Mouse (Mus musculus) limb, embryonic 12.5 days (tissue): ENCODE results near the gene Cdk8. TPM values are rescaled to one million over a fixed set of nuclear protein-coding genes. Genes with fewer than 3 reads are reported as not detected.

Experiments used
- ATAC-seq: fragments of 200-750 bp; cut with Nextera tagmentation; 2 replicates; pipeline ENCODE4 v1.8.0; 2017; ENCODE audit warnings: low read depth, moderate TSS enrichment; ENCODE audit not compliant: insufficient number of reproducible peaks, insufficient read depth, low FRiP score, low TSS enrichment
- H3K27ac ChIP-seq: fragments of 300-500 bp; sonication (generic); 2 replicates; pipeline ENCODE4 v1.5.1; 2016; ENCODE audit warnings: mild to moderate bottlenecking, moderate library complexity
- H3K27me3 ChIP-seq: fragments of 300-500 bp; sonication (generic); 2 replicates; pipeline ENCODE4 v1.6.1; 2016; ENCODE audit warnings: mild to moderate bottlenecking, moderate library complexity
- H3K36me3 ChIP-seq: fragments of 300-500 bp; sonication (generic); 2 replicates; pipeline ENCODE4 v1.6.1; 2016; ENCODE audit warnings: mild to moderate bottlenecking, moderate library complexity
- H3K4me1 ChIP-seq: fragments of 300-500 bp; sonication (generic); replicated peaks from 2 replicates; pipeline ENCODE4 v1.6.1; 2016
- H3K4me2 ChIP-seq: fragments of 300-500 bp; sonication (generic); 2 replicates; pipeline ENCODE4 v1.6.1; 2016; ENCODE audit warnings: mild to moderate bottlenecking, moderate library complexity
- H3K4me3 ChIP-seq: fragments of 300-500 bp; sonication (generic); replicated peaks from 2 replicates; pipeline ENCODE4 v1.5.1; 2016; ENCODE audit warnings: mild to moderate bottlenecking
- H3K9ac ChIP-seq: fragments of 300-500 bp; sonication (generic); replicated peaks from 2 replicates; pipeline ENCODE4 v1.6.1; 2016; ENCODE audit warnings: mild to moderate bottlenecking, moderate library complexity
- H3K9me3 ChIP-seq: fragments of 300-500 bp; sonication (generic); 2 replicates; pipeline ENCODE4 v1.6.1; 2016; ENCODE audit warnings: mild to moderate bottlenecking, moderate library complexity
- WGBS: fragments of 180-500 bp; shearing (Covaris S2); methylation state at CpG from one replicate; pipeline ENCODE4 v1.1.7; 2016; 5-methylcytosine and 5-hydroxymethylcytosine counted together
- polyA plus RNA-seq: library from polyadenylated mRNA; unstranded; fragments of >200 nt; fragmentation: Nextera tagmentation; extraction: Ambion mirVana; gene quantifications from 2 replicates; pipeline ENCODE4 v1.2.1, GENCODE M21; 2016

The Cdk8 gene
- polyA plus RNA-seq, 1 experiment from 2014 or later = 31.3 TPM

DNA sequence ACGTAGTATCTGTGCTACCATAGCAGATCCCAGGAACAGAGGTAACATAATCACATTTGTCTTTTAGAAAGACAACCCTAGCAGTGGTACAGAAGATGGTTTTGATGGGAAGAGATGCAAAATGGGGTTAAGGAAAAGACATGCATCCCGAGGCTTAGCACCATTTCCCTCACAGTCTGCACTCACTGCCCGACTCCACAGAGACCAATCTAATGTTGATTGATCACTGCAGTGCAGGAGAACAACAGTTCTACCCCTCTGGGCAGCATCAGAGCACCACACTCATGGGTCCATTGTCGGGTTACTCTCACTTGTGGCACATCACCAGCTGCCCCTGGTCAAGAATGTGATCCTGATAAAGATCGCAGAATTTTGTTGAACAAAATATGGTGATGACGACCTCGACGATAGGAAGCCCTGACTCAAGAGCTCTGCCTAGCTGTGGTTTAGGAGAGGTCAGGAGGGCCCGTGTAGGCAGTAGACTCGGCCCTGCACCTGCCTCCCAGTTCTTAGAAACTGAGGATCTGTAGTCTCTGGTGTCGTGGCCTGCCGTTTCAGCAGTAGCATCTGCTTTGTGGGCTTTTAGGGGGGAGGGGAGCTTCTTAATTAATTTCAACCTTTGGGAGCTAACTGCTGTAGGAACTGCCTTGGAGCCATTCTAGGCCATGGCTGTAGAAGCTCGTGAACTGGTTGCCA, 51.0 kb downstream of the Cdk8 start:
- Histone ChIP-seq H3K36me3 (peaks cover 53% of the 10 kb centered on the region), H3K27me3 (no peaks in the 10 kb centered on the region), H3K9me3 (no peaks in the 10 kb centered on the region), H3K4me2 (no peak overlapping the region), H3K27ac (no peak overlapping the region), H3K4me3 (no peak overlapping the region), H3K9ac (no peak overlapping the region), H3K4me1 (no peaks in the 10 kb centered on the region)
- WGBS = 75% methylated on average over 13 of the region's 13 CpGs
- ATAC-seq = no peak

- H3K27ac ChIP-seq = no peak overlapping the region
- no peaks in the 10 kb centered on the region for H3K27me3 ChIP-seq
- H3K9me3 ChIP-seq = no peaks in the 10 kb centered on the region
- peaks cover 59% of the 10 kb centered on the region for H3K36me3 ChIP-seq
- no peak overlapping the region for H3K4me3 ChIP-seq
- H3K4me1 ChIP-seq = no peaks in the 10 kb centered on the region
- 90% methylated on average over 6 of the region's 6 CpGs for WGBS
- H3K4me2 ChIP-seq = no peak overlapping the region
- H3K9ac ChIP-seq = no peak overlapping the region
- ATAC-seq = no peak
Observed at GRCm38 (mm10) chr5:146283899-146284298, 52.9 kb downstream of the Cdk8 start.

DNA sequence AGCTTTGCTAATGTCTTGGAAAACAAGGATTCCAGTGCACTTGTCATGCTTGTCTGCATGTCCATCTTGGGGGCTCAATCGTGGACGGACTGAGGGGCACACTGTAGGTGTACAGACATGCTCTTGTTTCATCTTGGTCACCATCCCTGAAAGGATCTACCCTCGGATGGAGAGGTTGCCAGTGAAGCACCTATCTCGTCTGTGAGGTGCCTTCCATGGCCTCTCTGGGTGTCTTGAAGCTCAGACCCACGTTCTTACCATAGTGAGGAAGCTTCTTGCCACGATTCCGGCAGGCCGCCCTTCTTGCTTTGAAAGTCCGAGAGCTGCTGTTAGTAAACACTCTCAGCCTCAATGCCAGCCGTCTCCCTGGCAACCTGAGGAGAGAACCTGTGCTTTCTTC, 56.4 kb downstream of the Cdk8 start:
- no peak overlapping the region for H3K27ac ChIP-seq
- ATAC-seq = no peak
- H3K27me3 ChIP-seq = no peaks in the 10 kb centered on the region
- no peaks in the 10 kb centered on the region for H3K4me1 ChIP-seq
- H3K36me3 ChIP-seq = peaks cover 66% of the 10 kb centered on the region
- H3K9ac ChIP-seq = no peak overlapping the region
- no peaks in the 10 kb centered on the region for H3K9me3 ChIP-seq
- WGBS = 92% methylated on average over 10 of the region's 10 CpGs
- no peak overlapping the region for H3K4me3 ChIP-seq
- H3K4me2 ChIP-seq = no peak overlapping the region

GRCm38 (mm10) chr5:146288048-146288501, 57.0 kb downstream of the Cdk8 start:
- Histone ChIP-seq H3K4me2 (no peak overlapping the region), H3K27me3 (no peaks in the 10 kb centered on the region), H3K27ac (no peak overlapping the region), H3K4me3 (no peak overlapping the region), H3K9ac (no peak overlapping the region), H3K9me3 (no peaks in the 10 kb centered on the region), H3K36me3 (peaks cover 67% of the 10 kb centered on the region), H3K4me1 (no peaks in the 10 kb centered on the region)
- ATAC-seq = no peak
- 88% methylated on average over 13 of the region's 13 CpGs for WGBS

DNA sequence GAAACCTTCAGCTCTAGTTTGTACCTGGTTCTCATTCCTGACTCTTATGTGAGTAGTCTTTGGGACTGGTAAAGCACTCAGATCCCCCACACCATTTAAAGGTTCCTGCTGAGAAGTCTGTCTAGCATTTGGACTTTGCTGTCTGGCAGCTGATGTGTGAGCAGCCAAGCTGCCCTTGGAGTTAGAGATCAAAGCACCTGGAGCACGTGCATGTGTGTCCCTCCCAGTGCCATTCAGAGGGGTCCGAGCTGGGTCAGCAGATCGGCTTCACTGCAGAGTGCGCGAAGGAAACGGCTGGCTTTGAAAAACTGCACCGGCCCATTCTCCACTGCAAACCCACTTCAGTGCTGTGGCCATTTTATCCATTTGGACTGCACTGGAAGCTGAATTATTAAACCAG, 58.9 kb downstream of the Cdk8 start:
- H3K27ac ChIP-seq = no peak overlapping the region
- no peaks in the 10 kb centered on the region for H3K27me3 ChIP-seq
- no peak for ATAC-seq
- no peak overlapping the region for H3K4me3 ChIP-seq
- 65% methylated on average over 7 of the region's 7 CpGs for WGBS
- no peak overlapping the region for H3K4me2 ChIP-seq
- H3K36me3 ChIP-seq = peaks cover 64% of the 10 kb centered on the region
- H3K9ac ChIP-seq = no peak overlapping the region
- H3K9me3 ChIP-seq = no peaks in the 10 kb centered on the region
- H3K4me1 ChIP-seq = no peaks in the 10 kb centered on the region

DNA sequence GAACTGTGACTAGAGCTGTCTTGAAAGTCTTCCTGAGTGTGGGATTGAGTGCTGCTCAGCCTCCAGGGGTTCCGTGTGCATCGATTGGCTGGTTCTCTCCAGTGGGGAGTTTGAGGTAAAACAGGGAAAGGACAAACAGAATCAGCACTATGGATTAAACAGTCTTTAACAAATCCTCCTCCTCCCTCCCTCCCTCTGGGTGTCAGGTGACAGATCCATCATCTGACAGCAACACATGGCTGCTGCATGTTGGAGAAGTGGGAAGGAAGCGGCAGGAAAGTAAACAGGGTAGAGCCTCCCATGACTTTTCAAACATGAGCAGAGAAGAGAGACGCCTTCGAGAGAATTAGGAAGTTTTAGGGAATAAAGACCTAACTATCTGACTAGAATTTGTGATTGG, 59.4 kb downstream of the Cdk8 start:
- Histone ChIP-seq H3K27me3 (no peaks in the 10 kb centered on the region), H3K36me3 (peaks cover 66% of the 10 kb centered on the region), H3K4me1 (no peaks in the 10 kb centered on the region), H3K27ac (no peak overlapping the region; the same call in 1 of the 2 replicates), H3K9me3 (no peaks in the 10 kb centered on the region), H3K4me2 (no peak overlapping the region), H3K4me3 (no peak overlapping the region), H3K9ac (no peak overlapping the region)
- ATAC-seq = no peak
- 75% methylated on average over 5 of the region's 5 CpGs for WGBS

DNA sequence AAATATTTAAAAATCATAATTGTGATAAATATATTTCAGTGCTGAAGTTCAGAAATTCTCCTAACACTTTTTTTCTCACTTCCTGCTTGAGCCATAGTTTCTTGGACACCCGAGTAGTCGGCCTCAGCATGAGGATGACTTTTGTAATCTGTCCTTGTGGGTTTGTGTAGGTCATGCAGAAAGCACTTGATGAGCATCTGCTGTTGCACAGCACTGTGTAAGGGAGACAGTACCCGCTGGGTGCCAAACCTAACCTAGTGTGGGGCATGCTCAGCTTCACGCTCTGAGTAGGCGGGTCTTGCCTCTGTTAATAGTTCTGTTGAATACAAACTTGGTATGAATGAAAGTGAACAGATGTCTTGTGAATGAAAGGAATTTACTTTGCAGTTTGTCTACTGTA, 60.5 kb downstream of the Cdk8 start:
- ATAC-seq = no peak
- H3K36me3 ChIP-seq = peaks cover 68% of the 10 kb centered on the region
- no peak overlapping the region for H3K27ac ChIP-seq
- H3K9me3 ChIP-seq = no peaks in the 10 kb centered on the region
- H3K4me3 ChIP-seq = no peak overlapping the region
- no peak overlapping the region for H3K4me2 ChIP-seq
- WGBS = 93% methylated on average over 5 of the region's 5 CpGs
- H3K27me3 ChIP-seq = no peaks in the 10 kb centered on the region
- no peaks in the 10 kb centered on the region for H3K4me1 ChIP-seq
- no peak overlapping the region for H3K9ac ChIP-seq

GRCm38 (mm10) chr5:146292896-146293680, 62.1 kb downstream of the Cdk8 start:
- Histone ChIP-seq H3K4me3 (no peak overlapping the region), H3K27me3 (no peaks in the 10 kb centered on the region), H3K36me3 (peaks cover 67% of the 10 kb centered on the region), H3K9ac (no peak overlapping the region), H3K9me3 (no peaks in the 10 kb centered on the region), H3K27ac (no peak overlapping the region), H3K4me1 (no peaks in the 10 kb centered on the region), H3K4me2 (no peak overlapping the region)
- ATAC-seq = no peak
- 87% methylated on average over 5 of the region's 5 CpGs for WGBS

GRCm38 (mm10) chr5:146293919-146294700, 63.1 kb downstream of the Cdk8 start:
- no peak overlapping the region for H3K4me3 ChIP-seq
- H3K27ac ChIP-seq = no peak overlapping the region
- H3K9me3 ChIP-seq = no peaks in the 10 kb centered on the region
- ATAC-seq = no peak
- H3K9ac ChIP-seq = no peak overlapping the region
- 90% methylated on average over 11 of the region's 11 CpGs for WGBS
- peaks cover 73% of the 10 kb centered on the region for H3K36me3 ChIP-seq
- no peaks in the 10 kb centered on the region for H3K27me3 ChIP-seq
- H3K4me2 ChIP-seq = no peak overlapping the region
- H3K4me1 ChIP-seq = no peaks in the 10 kb centered on the region

- no peak overlapping the region for H3K4me3 ChIP-seq
- H3K9me3 ChIP-seq = no peaks in the 10 kb centered on the region
- no peaks in the 10 kb centered on the region for H3K27me3 ChIP-seq
- no peak overlapping the region for H3K27ac ChIP-seq
- no peak overlapping the region for H3K4me2 ChIP-seq
- no peak overlapping the region for H3K9ac ChIP-seq
- H3K4me1 ChIP-seq = no peaks in the 10 kb centered on the region
- no peak for ATAC-seq
- H3K36me3 ChIP-seq = peaks cover 78% of the 10 kb centered on the region
- WGBS = 94% methylated on average over 5 of the region's 5 CpGs
Observed at GRCm38 (mm10) chr5:146294834-146295233, 63.8 kb downstream of the Cdk8 start.

- no peak for ATAC-seq
- Histone ChIP-seq H3K4me2 (no peak overlapping the region), H3K9ac (no peak overlapping the region), H3K27ac (no peak overlapping the region), H3K4me3 (no peak overlapping the region), H3K36me3 (peaks cover 84% of the 10 kb centered on the region), H3K4me1 (no peaks in the 10 kb centered on the region), H3K27me3 (no peaks in the 10 kb centered on the region), H3K9me3 (no peaks in the 10 kb centered on the region)
- 92% methylated on average over 13 of the region's 13 CpGs for WGBS
Observed at GRCm38 (mm10) chr5:146298807-146299519, 67.9 kb downstream of the Cdk8 start.
